Mouse (Mus musculus) intestine, embryonic 15.5 days (tissue): ENCODE measurements around the gene Hsph1. TPM values are rescaled to one million over a fixed set of nuclear protein-coding genes. Genes with fewer than 3 reads are reported as not detected.

ENCODE experiments used
- ATAC-seq: fragments of 200-750 bp; cut with Nextera tagmentation; 2 replicates; pipeline ENCODE4 v1.8.0; 2017; ENCODE audit warnings: moderate TSS enrichment, moderate library complexity
- H3K27ac ChIP-seq: fragments of 300-500 bp; sonication (generic); 2 replicates; pipeline ENCODE4 v1.5.1; 2015; ENCODE audit warnings: mild to moderate bottlenecking, inconsistent platforms
- H3K27me3 ChIP-seq: fragments of 300-500 bp; sonication (generic); replicated peaks from 2 replicates; pipeline ENCODE4 v1.6.1; 2015; ENCODE audit warnings: inconsistent platforms
- H3K36me3 ChIP-seq: fragments of 300-500 bp; sonication (generic); 2 replicates; pipeline ENCODE4 v1.6.1; 2015; ENCODE audit warnings: inconsistent platforms
- H3K4me1 ChIP-seq: fragments of 300-500 bp; sonication (generic); replicated peaks from 2 replicates; pipeline ENCODE4 v1.6.1; 2015; ENCODE audit warnings: inconsistent platforms
- H3K4me2 ChIP-seq: fragments of 300-500 bp; sonication (generic); replicated peaks from 2 replicates; pipeline ENCODE4 v1.6.1; 2015; ENCODE audit warnings: mild to moderate bottlenecking, inconsistent platforms
- H3K4me3 ChIP-seq: fragments of 300-500 bp; sonication (generic); replicated peaks from 2 replicates; pipeline ENCODE4 v1.5.1; 2015; ENCODE audit warnings: inconsistent platforms
- H3K9ac ChIP-seq: fragments of 300-500 bp; sonication (generic); 2 replicates; pipeline ENCODE4 v1.6.1; 2015; ENCODE audit warnings: inconsistent platforms
- H3K9me3 ChIP-seq: fragments of 300-500 bp; sonication (generic); 2 replicates; pipeline ENCODE4 v1.6.1; 2016; ENCODE audit warnings: inconsistent platforms
- WGBS: fragments of 180-500 bp; shearing (Covaris S2); methylation state at CpG from one replicate; pipeline ENCODE4 v1.1.7; 2015; 5-methylcytosine and 5-hydroxymethylcytosine counted together
- polyA plus RNA-seq: library from polyadenylated mRNA; unstranded; fragments of >200 nt; fragmentation: Nextera tagmentation; extraction: Ambion mirVana; gene quantifications from 2 replicates; pipeline ENCODE4 v1.2.1, GENCODE M21; 2015

Gene Hsph1
- polyA plus RNA-seq, 1 experiment from 2014 or later, result 56.8 TPM

DNA sequence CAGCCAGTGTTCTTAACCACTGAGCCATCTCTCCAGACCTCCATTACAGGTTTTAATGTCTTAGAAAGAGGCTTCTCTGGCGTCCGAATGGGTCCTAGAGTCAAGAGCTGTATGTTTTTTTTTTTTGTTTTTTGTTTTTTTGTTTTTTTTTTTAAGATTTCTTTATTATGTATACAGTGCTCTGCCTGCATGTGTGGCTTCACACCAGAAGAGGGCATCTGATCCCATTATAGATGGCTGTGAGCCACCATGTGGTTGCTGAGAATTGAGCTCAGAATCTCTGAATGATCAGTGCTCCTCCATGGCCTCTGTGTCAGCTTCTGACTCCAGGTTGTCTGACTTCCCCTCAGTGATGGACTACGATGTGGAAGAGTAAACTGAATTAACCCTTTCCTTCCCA is 21.8 kb upstream of the Hsph1 start:
- Histone ChIP-seq H3K9ac (no peak overlapping the region), H3K4me2 (no peak overlapping the region), H3K36me3 (no peaks in the 10 kb centered on the region), H3K27ac (no peak overlapping the region), H3K27me3 (no peaks in the 10 kb centered on the region), H3K9me3 (no peaks in the 10 kb centered on the region), H3K4me3 (no peak overlapping the region), H3K4me1 (no peaks in the 10 kb centered on the region)
- ATAC-seq, result no peak
- 52% methylated on average over 3 of the region's 3 CpGs for WGBS

DNA sequence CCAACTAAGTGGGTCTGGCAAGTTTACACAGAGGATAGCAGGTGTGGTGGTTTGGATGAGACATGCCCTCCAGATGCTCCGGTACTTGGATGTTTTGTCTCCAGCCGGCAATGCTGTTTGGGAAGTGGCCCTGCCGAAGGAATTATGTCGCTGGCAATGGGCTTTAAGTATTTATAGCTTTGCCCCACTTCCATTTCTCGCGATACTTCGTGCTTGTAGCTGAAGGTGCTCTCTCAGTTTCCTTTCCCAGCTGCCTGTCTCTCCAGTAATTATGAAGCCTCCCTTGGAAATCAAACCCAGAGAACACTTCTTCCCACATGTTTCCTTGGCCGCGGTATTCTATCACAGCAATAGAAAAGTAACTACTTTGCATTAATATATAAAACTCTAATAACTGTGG is 19.5 kb upstream of the Hsph1 start:
- no peaks in the 10 kb centered on the region for H3K4me1 ChIP-seq
- H3K9ac ChIP-seq, result no peak overlapping the region
- WGBS, result 83% methylated on average over 9 of the region's 9 CpGs
- H3K4me3 ChIP-seq, result no peak overlapping the region
- H3K36me3 ChIP-seq, result no peaks in the 10 kb centered on the region
- H3K9me3 ChIP-seq, result no peaks in the 10 kb centered on the region
- no peaks in the 10 kb centered on the region for H3K27me3 ChIP-seq
- H3K27ac ChIP-seq, result no peak overlapping the region
- H3K4me2 ChIP-seq, result no peak overlapping the region
- no peak for ATAC-seq

DNA sequence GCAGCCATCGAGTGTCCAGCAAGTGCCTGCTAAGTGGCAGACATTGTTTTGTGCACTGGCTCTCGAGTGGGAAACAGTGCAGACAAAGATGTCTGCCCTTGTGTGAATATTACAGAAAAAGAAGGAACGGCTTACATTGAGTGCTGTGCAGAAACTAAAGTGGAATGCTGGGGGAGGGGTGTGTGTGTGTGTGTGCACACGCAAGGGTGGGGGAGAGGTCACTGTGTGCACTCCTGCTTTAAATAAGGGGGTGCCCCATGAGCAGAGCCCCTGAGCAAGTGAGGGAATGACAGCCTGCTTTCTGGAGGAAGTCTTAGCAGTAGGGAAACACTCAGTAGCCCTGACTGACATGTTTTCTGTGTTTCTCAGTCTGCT is 14.0 kb upstream of the Hsph1 start:
- Histone ChIP-seq H3K27me3 (no peaks in the 10 kb centered on the region), H3K36me3 (no peaks in the 10 kb centered on the region), H3K9ac (no peak overlapping the region), H3K4me2 (no peak overlapping the region), H3K4me1 (peaks cover 2% of the 10 kb centered on the region; the same call in 1 of the 2 replicates), H3K4me3 (no peak overlapping the region), H3K27ac (peak overlapping the region; percentile 17; the same call in 1 of the 2 replicates), H3K9me3 (no peaks in the 10 kb centered on the region)
- ATAC-seq, result 0 out of 2 replicates have a peak, but pooled peaks have one; percentile 21
- WGBS, result 49% methylated on average over 4 of the region's 4 CpGs

DNA sequence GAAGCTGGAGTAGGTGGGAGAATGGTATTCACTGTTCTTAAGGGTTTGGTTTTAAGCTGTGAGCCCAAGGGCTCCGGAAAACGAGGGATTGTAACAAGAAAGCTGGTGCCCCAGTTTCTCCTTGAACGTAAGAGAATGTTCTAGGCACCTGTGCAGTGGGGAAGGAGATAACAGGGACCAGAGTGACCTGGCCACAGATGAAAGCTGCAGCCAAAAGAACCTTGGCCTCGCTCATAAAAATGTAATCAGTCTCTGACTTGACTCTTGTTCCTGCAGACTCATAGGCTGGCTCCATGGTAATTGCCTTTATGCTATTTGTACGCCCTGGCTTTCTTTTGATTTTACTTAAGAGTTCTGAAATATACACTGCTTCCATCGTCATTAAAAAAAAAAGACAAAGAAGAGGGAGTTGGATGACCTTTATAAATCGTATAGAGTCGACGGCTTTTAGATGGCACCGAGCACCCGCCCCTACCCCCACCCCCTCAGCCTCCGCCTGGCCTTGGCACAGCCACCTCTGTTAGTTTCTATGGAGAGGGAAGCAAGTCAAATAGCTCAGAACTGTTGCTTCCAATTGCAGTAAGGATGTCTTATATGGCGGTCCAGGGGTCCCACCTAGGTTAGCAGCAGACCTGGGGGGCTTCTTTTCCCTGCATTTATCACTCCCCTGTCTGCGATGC is 13.5 kb upstream of the Hsph1 start:
- Histone ChIP-seq H3K4me3 (no peak overlapping the region), H3K9ac (no peak overlapping the region), H3K27me3 (no peaks in the 10 kb centered on the region), H3K4me1 (peaks cover 2% of the 10 kb centered on the region; the same call in 1 of the 2 replicates), H3K4me2 (peak overlapping the region; percentile 24; the same call in 1 of the 2 replicates), H3K36me3 (no peaks in the 10 kb centered on the region), H3K27ac (peak overlapping the region; percentile 17; the same call in 1 of the 2 replicates), H3K9me3 (no peaks in the 10 kb centered on the region)
- WGBS, result 66% methylated on average over 14 of the region's 14 CpGs
- peak; percentile 86 for ATAC-seq

- Histone ChIP-seq H3K4me3 (no peak overlapping the region), H3K4me2 (peak overlapping the region; percentile 24; the same call in 1 of the 2 replicates), H3K4me1 (peaks cover 2% of the 10 kb centered on the region; the same call in 1 of the 2 replicates), H3K9ac (no peak overlapping the region), H3K27ac (no peak overlapping the region), H3K36me3 (no peaks in the 10 kb centered on the region), H3K9me3 (no peaks in the 10 kb centered on the region), H3K27me3 (no peaks in the 10 kb centered on the region)
- peak; percentile 68 for ATAC-seq
- 64% methylated on average over 6 of the region's 6 CpGs for WGBS
Measured at GRCm38 (mm10) chr5:149648895-149649406, 12.8 kb upstream of the Hsph1 start.

GRCm38 (mm10) chr5:149648196-149648595 is 12.0 kb upstream of the Hsph1 start:
- 53% methylated on average over 4 of the region's 4 CpGs for WGBS
- Histone ChIP-seq H3K9ac (no peak overlapping the region), H3K4me3 (no peak overlapping the region), H3K36me3 (no peaks in the 10 kb centered on the region), H3K27me3 (no peaks in the 10 kb centered on the region), H3K4me1 (peaks cover 2% of the 10 kb centered on the region; the same call in 1 of the 2 replicates), H3K4me2 (no peak overlapping the region), H3K9me3 (no peaks in the 10 kb centered on the region), H3K27ac (no peak overlapping the region)
- no peak for ATAC-seq

- no peak overlapping the region for H3K9ac ChIP-seq
- H3K27me3 ChIP-seq, result no peaks in the 10 kb centered on the region
- no peaks in the 10 kb centered on the region for H3K9me3 ChIP-seq
- ATAC-seq, result no peak
- WGBS, result 63% methylated on average over 8 of the region's 8 CpGs
- peaks cover 2% of the 10 kb centered on the region; the same call in 1 of the 2 replicates for H3K4me1 ChIP-seq
- H3K27ac ChIP-seq, result no peak overlapping the region
- H3K4me2 ChIP-seq, result no peak overlapping the region
- H3K4me3 ChIP-seq, result no peak overlapping the region
- H3K36me3 ChIP-seq, result no peaks in the 10 kb centered on the region
Measured at GRCm38 (mm10) chr5:149647367-149648115, 11.4 kb upstream of the Hsph1 start.

- no peak for ATAC-seq
- Histone ChIP-seq H3K27me3 (no peaks in the 10 kb centered on the region), H3K27ac (no peak overlapping the region), H3K9ac (no peak overlapping the region), H3K4me3 (no peak overlapping the region), H3K4me1 (no peaks in the 10 kb centered on the region), H3K36me3 (no peaks in the 10 kb centered on the region), H3K9me3 (no peaks in the 10 kb centered on the region), H3K4me2 (no peak overlapping the region)
- WGBS, result 73% methylated on average over 11 of the region's 11 CpGs
Measured at GRCm38 (mm10) chr5:149642783-149643509, 6.8 kb upstream of the Hsph1 start.

DNA sequence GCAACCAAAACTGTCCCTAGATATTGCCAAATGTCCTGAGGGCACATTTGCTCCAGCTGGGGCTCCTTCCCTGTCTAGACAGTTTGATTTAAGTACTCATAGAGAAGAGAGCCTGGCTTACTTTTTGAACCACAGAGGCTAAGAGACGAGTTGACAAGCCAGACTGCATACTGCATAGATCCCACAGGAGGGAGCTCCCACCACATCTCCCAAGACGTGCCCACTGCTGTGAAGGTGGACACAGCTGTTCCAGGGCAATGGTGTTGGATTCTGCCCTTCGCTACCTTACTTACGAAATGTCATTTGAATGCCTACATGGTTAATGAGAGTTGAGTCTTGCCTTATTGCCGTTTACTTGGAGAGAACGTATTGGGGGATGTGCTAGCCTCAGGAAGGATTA is 6.2 kb upstream of the Hsph1 start:
- ATAC-seq, result peak; percentile 58; the same call in 1 of the 2 replicates
- 52% methylated on average over 6 of the region's 6 CpGs for WGBS

DNA sequence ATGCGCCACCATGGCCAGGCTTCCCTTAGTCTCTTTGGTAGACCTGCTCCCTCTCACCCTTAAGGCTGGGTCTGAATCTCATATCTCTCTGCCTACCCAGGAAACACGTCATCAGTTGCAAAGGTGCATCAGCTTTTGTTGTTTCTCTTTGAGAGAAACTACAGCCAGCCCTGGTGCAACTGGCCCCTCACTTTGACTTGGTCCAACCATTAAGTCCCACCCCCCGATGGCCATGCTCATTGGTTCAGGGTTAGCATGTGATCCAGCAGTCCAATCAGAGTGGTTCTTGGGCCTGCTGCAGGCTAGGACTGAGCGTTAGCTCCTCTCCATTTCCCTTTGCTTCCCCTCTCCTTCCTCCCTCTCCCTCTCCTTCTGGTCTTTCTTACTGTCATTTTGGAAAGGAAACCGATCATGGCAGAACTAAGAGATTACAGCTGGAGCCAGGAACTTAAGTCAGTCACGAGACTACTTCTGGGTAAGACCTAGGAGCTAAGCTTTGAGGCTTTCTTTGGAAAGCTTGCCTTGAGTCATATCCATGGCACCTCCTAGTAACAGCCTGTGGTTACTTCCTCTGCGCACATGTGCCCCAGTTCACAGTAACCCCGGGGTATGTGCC is 5.2 kb upstream of the Hsph1 start:
- no peaks in the 10 kb centered on the region for H3K4me1 ChIP-seq
- H3K36me3 ChIP-seq, result no peaks in the 10 kb centered on the region
- 79% methylated on average over 8 of the region's 8 CpGs for WGBS
- H3K4me2 ChIP-seq, result no peak overlapping the region
- H3K27ac ChIP-seq, result no peak overlapping the region
- no peak for ATAC-seq
- H3K9ac ChIP-seq, result no peak overlapping the region
- H3K27me3 ChIP-seq, result no peaks in the 10 kb centered on the region
- H3K4me3 ChIP-seq, result no peak overlapping the region
- H3K9me3 ChIP-seq, result no peaks in the 10 kb centered on the region

More for the DNA sequence above, 6.2 kb upstream of the Hsph1 start:
- no peak overlapping the region for H3K4me3 ChIP-seq
- no peak overlapping the region for H3K27ac ChIP-seq
- H3K4me2 ChIP-seq, result no peak overlapping the region
- H3K4me1 ChIP-seq, result no peaks in the 10 kb centered on the region
- no peak overlapping the region for H3K9ac ChIP-seq
- no peaks in the 10 kb centered on the region for H3K9me3 ChIP-seq
- H3K36me3 ChIP-seq, result no peaks in the 10 kb centered on the region
- H3K27me3 ChIP-seq, result no peaks in the 10 kb centered on the region

DNA sequence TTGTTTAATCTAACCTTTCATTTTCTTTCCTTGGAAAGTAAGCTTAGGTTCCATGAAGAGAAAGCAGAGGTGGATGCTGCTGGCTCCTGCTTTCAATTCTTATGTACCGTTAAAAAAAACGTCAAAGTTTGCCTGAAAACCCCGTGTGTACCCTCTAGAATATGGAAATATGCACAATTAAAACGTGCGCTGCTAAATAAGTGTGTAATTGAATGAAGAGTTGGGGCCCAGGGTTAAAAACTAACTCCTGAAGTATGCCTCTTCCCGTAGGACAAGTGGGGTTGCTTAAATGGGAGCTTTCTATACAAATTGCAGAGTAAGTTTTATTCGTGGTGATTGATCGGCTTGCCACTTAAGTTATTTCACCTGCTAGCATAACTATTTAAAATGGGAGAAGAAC is 1.1 kb upstream of the Hsph1 start:
- Histone ChIP-seq H3K9ac (no peak overlapping the region), H3K27ac (no peak overlapping the region)
- 55% methylated on average over 8 of the region's 8 CpGs for WGBS

More for the DNA sequence above, 1.1 kb upstream of the Hsph1 start:
- Histone ChIP-seq H3K4me2 (peak overlapping the region; percentile 63), H3K27me3 (no peaks in the 10 kb centered on the region), H3K36me3 (peaks cover 1% of the 10 kb centered on the region; the same call in 1 of the 2 replicates), H3K4me3 (no peak overlapping the region), H3K9me3 (no peaks in the 10 kb centered on the region), H3K4me1 (peaks cover 8% of the 10 kb centered on the region; the same call in 1 of the 2 replicates)
- ATAC-seq, result no peak
